Mouse (Mus musculus): ENCODE results near the gene Gm21776.
"Not testable (repeated sequence)": the region's sequence is repeated elsewhere in the genome, so short reads cannot be mapped to it uniquely, and the experiment has no call there.

Gene Gm21776

GRCm38 (mm10) chrY:76378362-76378761, at the start of gene Gm21776:
Gene Gm21776, plus strand, starts transcription at chrY:76378662.
- in situ Hi-C loops (cut with MseI, MboI): not testable (repeated sequence)
